Mouse (Mus musculus) inflammation-experienced regulatory T-cells, adult 6 months (primary cell): ENCODE measurements around the gene Mllt1. TPM values are rescaled to one million over a fixed set of nuclear protein-coding genes. Genes with fewer than 3 reads are reported as not detected.
A peak's percentile ranks its signal among the peaks of the same experiment; 100 is the strongest.

Source experiments
- ATAC-seq: one replicate; pipeline ENCODE4 v1.8.0; 2017
- polyA plus RNA-seq, 3 experiments: library from polyadenylated mRNA; unstranded; fragments of 100-300 nt; shearing (Covaris generic); gene quantifications; one replicate each; pipeline ENCODE4 v1.2.1; 2017

Mllt1 gene
- 1 to 10 TPM; 5.4 to 6.2 (median 5.6) TPM for polyA plus RNA-seq

- ATAC-seq: peak; percentile 99
These were observed at the start of gene Mllt1 for GRCm38 (mm10) chr17:56935363-56936131. Gene Mllt1, minus strand, starts transcription at chr17:56935415.

- ATAC-seq: no peak
These were observed 49.7 kb upstream of the Mllt1 start for GRCm38 (mm10) chr17:56984886-56985285.

GRCm38 (mm10) chr17:56982013-56982412 is 46.8 kb upstream of the Mllt1 start, which contains the start of gene Acer1:
Gene Acer1, minus strand, starts transcription at chr17:56982126.
- ATAC-seq: no peak

- ATAC-seq: no peak
These were observed 45.8 kb upstream of the Mllt1 start for GRCm38 (mm10) chr17:56981049-56981448.

- ATAC-seq: no peak
These were observed 44.3 kb upstream of the Mllt1 start for GRCm38 (mm10) chr17:56979524-56979923.

GRCm38 (mm10) chr17:56976531-56977390 is 41.5 kb upstream of the Mllt1 start:
- ATAC-seq: no peak

GRCm38 (mm10) chr17:56975391-56975790 is 40.2 kb upstream of the Mllt1 start:
- no peak for ATAC-seq

GRCm38 (mm10) chr17:56974708-56975240 is 39.6 kb upstream of the Mllt1 start:
- ATAC-seq: no peak

- no peak for ATAC-seq
These were observed 38.9 kb upstream of the Mllt1 start for GRCm38 (mm10) chr17:56973956-56974707.

- ATAC-seq: no peak
These were observed 34.9 kb upstream of the Mllt1 start for GRCm38 (mm10) chr17:56970081-56970480.

- ATAC-seq: no peak
These were observed 34.1 kb upstream of the Mllt1 start for GRCm38 (mm10) chr17:56969321-56969720.

- no peak for ATAC-seq
These were observed 28.4 kb upstream of the Mllt1 start for GRCm38 (mm10) chr17:56963646-56964045.

GRCm38 (mm10) chr17:56962642-56963405 is 27.6 kb upstream of the Mllt1 start:
- no peak for ATAC-seq

GRCm38 (mm10) chr17:56961880-56962279 is 26.7 kb upstream of the Mllt1 start:
- no peak for ATAC-seq

GRCm38 (mm10) chr17:56958667-56959066 is 23.5 kb upstream of the Mllt1 start:
- ATAC-seq: no peak

- ATAC-seq: no peak
These were observed 22.7 kb upstream of the Mllt1 start for GRCm38 (mm10) chr17:56957763-56958429.

GRCm38 (mm10) chr17:56954871-56955270 is 19.7 kb upstream of the Mllt1 start:
- ATAC-seq: no peak

- no peak for ATAC-seq
These were observed 17.4 kb upstream of the Mllt1 start for GRCm38 (mm10) chr17:56952639-56953038.

GRCm38 (mm10) chr17:56950915-56951314 is 15.7 kb upstream of the Mllt1 start:
- ATAC-seq: no peak

GRCm38 (mm10) chr17:56938751-56939150 is 3.5 kb upstream of the Mllt1 start:
- ATAC-seq: no peak

GRCm38 (mm10) chr17:56936731-56937130 is 1.5 kb upstream of the Mllt1 start:
- ATAC-seq: no peak
